Mouse (Mus musculus) C2C12 (cell line): ENCODE results near the gene Myct1. TPM values are rescaled to one million over a fixed set of nuclear protein-coding genes. Genes with fewer than 3 reads are reported as not detected.

Experiments
- H3K27me3 ChIP-seq: one replicate; pipeline ENCODE4 v1.6.1; 2011; ENCODE audit not compliant: control insufficient read depth, insufficient read depth, insufficient read length
- H3K36me3 ChIP-seq: one replicate; pipeline ENCODE4 v1.6.1; 2011; ENCODE audit not compliant: control insufficient read depth, insufficient read depth
- H3K4me3 ChIP-seq: one replicate; pipeline ENCODE4 v1.5.1; 2011; ENCODE audit warnings: mild to moderate bottlenecking, control low read depth; ENCODE audit not compliant: poor library complexity, insufficient read depth, severe bottlenecking
- H3K79me2 ChIP-seq: one replicate; pipeline ENCODE4 v1.6.1; 2011; ENCODE audit not compliant: control insufficient read depth, insufficient read depth
- H3K79me3 ChIP-seq: one replicate; pipeline ENCODE4 v1.6.1; 2011; ENCODE audit warnings: low read depth, control low read depth
- H3ac ChIP-seq: one replicate; pipeline ENCODE3; 2011; ENCODE audit warnings: low read depth; ENCODE audit not compliant: control insufficient read depth, insufficient read length
- CEBPB ChIP-seq: IDR thresholded peaks from one replicate; pipeline ENCODE4 v1.6.1; 2011; ENCODE audit warnings: low read depth, mild to moderate bottlenecking, control low read depth, moderate library complexity
- CTCF ChIP-seq: IDR thresholded peaks from one replicate; pipeline ENCODE4 v1.5.1; 2011; ENCODE audit not compliant: control insufficient read depth, insufficient read depth, insufficient read length
- FOSL1 ChIP-seq: IDR thresholded peaks from one replicate; pipeline ENCODE4 v1.8.0; 2011; ENCODE audit warnings: mild to moderate bottlenecking, low read length; ENCODE audit not compliant: poor library complexity, insufficient read depth, severe bottlenecking
- MAX ChIP-seq: IDR thresholded peaks from one replicate; pipeline ENCODE4 v1.6.1; 2011; ENCODE audit warnings: mild to moderate bottlenecking, control low read depth
- MYOD1 ChIP-seq: IDR thresholded peaks from one replicate; pipeline ENCODE4 v1.6.1; 2011; ENCODE audit warnings: low read depth; ENCODE audit not compliant: control insufficient read depth, insufficient read length
- MYOG ChIP-seq: IDR thresholded peaks from one replicate; pipeline ENCODE4 v1.6.1; 2011; ENCODE audit not compliant: control insufficient read depth, insufficient read length; ENCODE audit errors: extremely low read depth
- USF1 ChIP-seq: IDR thresholded peaks from one replicate; pipeline ENCODE4 v1.6.1; 2011; ENCODE audit warnings: low read depth, mild to moderate bottlenecking, control low read depth, moderate library complexity
- polyA plus RNA-seq: library from polyadenylated mRNA; unstranded; fragments of >200 nt; fragmentation: generic; extraction: Trizol; gene quantifications from one replicate; pipeline ENCODE4 v1.2.1, GENCODE M21; 2012; ENCODE audit warnings: missing spikeins

The Myct1 gene
- polyA plus RNA-seq, 1 experiment = not detected

DNA sequence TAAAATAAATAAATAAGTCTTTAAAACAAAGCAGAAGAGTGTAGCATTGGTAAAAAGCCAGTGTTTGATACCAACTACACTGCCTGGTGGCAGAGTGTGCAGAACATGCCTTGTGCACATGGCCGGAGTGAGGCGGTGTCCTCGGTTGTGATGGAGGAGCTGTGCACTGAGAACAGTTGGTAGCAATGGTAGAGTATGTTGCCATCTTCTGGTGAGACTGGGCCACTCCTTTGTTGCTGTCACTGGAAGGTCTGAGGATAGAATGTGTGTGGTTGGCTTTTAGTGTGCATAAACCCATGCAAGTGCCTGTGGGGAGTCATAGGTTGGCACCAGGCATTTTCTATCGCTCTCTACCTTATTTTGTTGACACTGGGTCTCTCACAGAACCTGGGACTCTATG lies 24.6 kb upstream of the Myct1 start:
- no peak overlapping the region for H3ac ChIP-seq
- H3K36me3 ChIP-seq = no peaks in the 10 kb centered on the region
- H3K4me3 ChIP-seq = no peak overlapping the region
- H3K79me2 ChIP-seq = no peaks in the 10 kb centered on the region
- TF ChIP-seq CTCF (no peak), USF1 (no peak), MYOD1 (no peak), CEBPB (no peak), MYOG (no peak), MAX (no peak), FOSL1 (no peak)
- H3K79me3 ChIP-seq = no peaks in the 10 kb centered on the region
- no peaks in the 10 kb centered on the region for H3K27me3 ChIP-seq

GRCm38 (mm10) chr10:5570059-5570458 lies 23.5 kb upstream of the Myct1 start:
- H3K79me2 ChIP-seq = no peaks in the 10 kb centered on the region
- no peaks in the 10 kb centered on the region for H3K79me3 ChIP-seq
- TF ChIP-seq CTCF = no peak
- TF ChIP-seq MYOG = no peak
- TF ChIP-seq CEBPB = no peak
- no peak for TF ChIP-seq MYOD1
- TF ChIP-seq MAX = no peak
- TF ChIP-seq USF1 = no peak
- TF ChIP-seq FOSL1 = no peak
- H3ac ChIP-seq = no peak overlapping the region
- no peak overlapping the region for H3K4me3 ChIP-seq
- no peaks in the 10 kb centered on the region for H3K36me3 ChIP-seq
- no peaks in the 10 kb centered on the region for H3K27me3 ChIP-seq

GRCm38 (mm10) chr10:5571332-5571731 lies 22.2 kb upstream of the Myct1 start:
- H3K27me3 ChIP-seq = no peaks in the 10 kb centered on the region
- H3K36me3 ChIP-seq = no peaks in the 10 kb centered on the region
- no peak for TF ChIP-seq FOSL1
- TF ChIP-seq USF1 = no peak
- no peak for TF ChIP-seq CTCF
- no peak for TF ChIP-seq MYOG
- TF ChIP-seq MYOD1 = peak; percentile 24
- TF ChIP-seq MAX = no peak
- TF ChIP-seq CEBPB = no peak
- H3ac ChIP-seq = no peak overlapping the region
- no peak overlapping the region for H3K4me3 ChIP-seq
- H3K79me3 ChIP-seq = no peaks in the 10 kb centered on the region
- H3K79me2 ChIP-seq = no peaks in the 10 kb centered on the region

- H3K27me3 ChIP-seq = no peaks in the 10 kb centered on the region
- TF ChIP-seq CTCF (no peak), MYOG (no peak), FOSL1 (no peak), CEBPB (no peak), MAX (no peak), USF1 (no peak), MYOD1 (no peak)
- no peaks in the 10 kb centered on the region for H3K79me2 ChIP-seq
- no peaks in the 10 kb centered on the region for H3K36me3 ChIP-seq
- H3K4me3 ChIP-seq = no peak overlapping the region
- H3ac ChIP-seq = no peak overlapping the region
- no peaks in the 10 kb centered on the region for H3K79me3 ChIP-seq
These were observed 20.2 kb upstream of the Myct1 start for GRCm38 (mm10) chr10:5573328-5573727.

GRCm38 (mm10) chr10:5591061-5591460 lies 2.5 kb upstream of the Myct1 start:
- TF ChIP-seq MAX (no peak), USF1 (no peak), CEBPB (no peak), FOSL1 (no peak), MYOD1 (no peak), MYOG (no peak), CTCF (no peak)
- no peaks in the 10 kb centered on the region for H3K27me3 ChIP-seq
- H3K79me2 ChIP-seq = no peaks in the 10 kb centered on the region
- no peaks in the 10 kb centered on the region for H3K36me3 ChIP-seq
- no peak overlapping the region for H3ac ChIP-seq
- H3K4me3 ChIP-seq = no peak overlapping the region
- H3K79me3 ChIP-seq = no peaks in the 10 kb centered on the region

GRCm38 (mm10) chr10:5591996-5592395 lies 1.6 kb upstream of the Myct1 start:
- no peak overlapping the region for H3ac ChIP-seq
- H3K27me3 ChIP-seq = no peaks in the 10 kb centered on the region
- no peaks in the 10 kb centered on the region for H3K79me3 ChIP-seq
- H3K4me3 ChIP-seq = no peak overlapping the region
- H3K36me3 ChIP-seq = no peaks in the 10 kb centered on the region
- H3K79me2 ChIP-seq = no peaks in the 10 kb centered on the region
- TF ChIP-seq MYOD1 (no peak), MAX (no peak), CEBPB (no peak), FOSL1 (no peak), CTCF (no peak), MYOG (no peak), USF1 (no peak)
